ENCODE assay signal across 39 mouse cellular contexts in genomic region chr3:98160330-98160729, GRCm38 (mm10). TPM values are rescaled to one million over a fixed set of nuclear protein-coding genes. Genes with fewer than 3 reads are reported as not detected.
"Had no signal": no experiment of that assay in that cellular context is flagged by ENCODE, and none has a peak within 500 bp of the region (broad histone marks: within the 10 kb centered on the region; RNA-seq: fewer than 3 reads in every experiment).

TSS of gene Adam30 (plus strand) at chr3:98160630.

- H3K4me3 ChIP-seq: heart, adult 2 months; heart, embryonic 13.5 days; heart, embryonic 15.5 days; hindbrain, embryonic 13.5 days; hindbrain, embryonic 15.5 days; kidney, embryonic 15.5 days; limb, embryonic 13.5 days; limb, embryonic 15.5 days; liver, embryonic 12.5 days had no signal

- DNase-seq: gastrocnemius, postnatal 14 days; gastrocnemius, postnatal 36 days; heart, adult 11 months; heart, adult 2 months; heart, postnatal 14 days; heart, postnatal 36 days; kidney, adult 11 months; kidney, adult 2 months; kidney, adult 9 months; kidney, postnatal 14 days; kidney, postnatal 36 days; left cerebral cortex, postnatal 4 days had no signal

- H3K4me1 ChIP-seq: hindbrain, embryonic 13.5 days; hindbrain, embryonic 15.5 days; kidney, embryonic 15.5 days; liver, embryonic 12.5 days had no signal

- H3K27ac ChIP-seq: heart, adult 2 months; heart, embryonic 13.5 days; heart, embryonic 15.5 days; hindbrain, embryonic 13.5 days; hindbrain, embryonic 15.5 days; hindbrain, postnatal 0 days; kidney, embryonic 15.5 days; kidney, postnatal 0 days; limb, embryonic 13.5 days; limb, embryonic 15.5 days; liver, embryonic 12.5 days; liver, embryonic 14.5 days had no signal

- H3K27me3 ChIP-seq: heart, embryonic 13.5 days; heart, embryonic 15.5 days; hindbrain, embryonic 13.5 days; hindbrain, embryonic 15.5 days; kidney, embryonic 15.5 days; limb, embryonic 13.5 days; limb, embryonic 15.5 days; liver, embryonic 12.5 days had no signal

- H3K36me3 ChIP-seq: heart, embryonic 13.5 days; heart, embryonic 15.5 days; hindbrain, embryonic 13.5 days; hindbrain, embryonic 15.5 days; kidney, embryonic 15.5 days; limb, embryonic 13.5 days; limb, embryonic 15.5 days; liver, embryonic 12.5 days had no signal

RNA-seq across cellular contexts. Expression of gene Adam30, which starts in this region (rescaled TPM):
- total RNA-seq: gastrocnemius, adult 18-20 months; gastrocnemius, adult 8-10 months; gastrocnemius, postnatal 14 days; gastrocnemius, postnatal 36 days; heart, adult 2 months; heart, postnatal 36 days; layer of hippocampus, adult 18-20 months; layer of hippocampus, postnatal 10 days; layer of hippocampus, postnatal 25 days; left cerebral cortex, adult 8-10 months; left cerebral cortex, postnatal 10 days; left cerebral cortex, postnatal 25 days; left cerebral cortex, postnatal 4 days; liver, adult 2 months had no signal
- polyA plus RNA-seq: heart, embryonic 11.5 days; heart, embryonic 13.5 days; heart, embryonic 15.5 days; heart, postnatal 0 days; hindbrain, embryonic 11.5 days; hindbrain, embryonic 15.5 days; hindbrain, postnatal 0 days; intestine, embryonic 14.5 days; intestine, embryonic 16.5 days; kidney, adult 2 months; kidney, embryonic 15.5 days; kidney, postnatal 0 days; large intestine, adult 2 months; limb, embryonic 11.5 days; limb, embryonic 13.5 days; limb, embryonic 15.5 days; liver, adult 2 months; liver, embryonic 12.5 days; liver, embryonic 14.5 days had no signal
